Mouse (Mus musculus) MEL (cell line): ENCODE results near the gene Thsd4. TPM values are rescaled to one million over a fixed set of nuclear protein-coding genes. Genes with fewer than 3 reads are reported as not detected.

Source experiments
- DNase-seq: peaks from one replicate; pipeline ENCODE4 v3.0.0; 2011; ENCODE audit warnings: low read depth, low spot score
- H3K27ac ChIP-seq: 2 replicates; pipeline ENCODE4 v1.5.1; 2012; ENCODE audit warnings: low read depth, mild to moderate bottlenecking, control low read depth, low read length, moderate library complexity; ENCODE audit not compliant: control insufficient read depth
- H3K27me3 ChIP-seq, 2 experiments: fragments of 150-350 bp in 1 of 2; sonication (generic) in 1 of 2; 2 replicates each; pipeline ENCODE4 v1.6.1; 2012; ENCODE audit warnings: low read length in 2 of 2, mild to moderate bottlenecking in 2 of 2, improper control_type of control experiment in 1 of 2, moderate library complexity in 1 of 2; ENCODE audit not compliant: insufficient read depth in 2 of 2, control insufficient read depth in 1 of 2
- H3K36me3 ChIP-seq, 2 experiments: 2 replicates each; pipeline ENCODE4 v1.6.1; 2012 to 2014; ENCODE audit warnings: low read length in 2 of 2, improper control_type of control experiment in 1 of 2, inconsistent platforms in 1 of 2, mild to moderate bottlenecking in 1 of 2; ENCODE audit not compliant: insufficient read depth in 2 of 2, control insufficient read depth in 1 of 2
- H3K4me1 ChIP-seq, 2 experiments: fragments of 150-350 bp in 1 of 2; sonication (generic) in 1 of 2; 2 replicates each; pipeline ENCODE4 v1.6.1; 2012; ENCODE audit warnings: low read length in 2 of 2, improper control_type of control experiment in 1 of 2, mild to moderate bottlenecking in 1 of 2; ENCODE audit not compliant: insufficient read depth in 2 of 2, control insufficient read depth in 1 of 2
- H3K4me3 ChIP-seq, 2 experiments: fragments of 150-350 bp in 1 of 2; sonication (generic) in 1 of 2; 2 replicates each; pipeline ENCODE4 v1.5.1; 2012; ENCODE audit warnings: low read depth in 2 of 2, low read length in 2 of 2, mild to moderate bottlenecking in 2 of 2, moderate library complexity in 2 of 2, control low read depth in 1 of 2, improper control_type of control experiment in 1 of 2; ENCODE audit not compliant: control insufficient read depth in 1 of 2, insufficient read depth in 1 of 2
- H3K79me2 ChIP-seq: 2 replicates; pipeline ENCODE4 v1.6.1; 2012; ENCODE audit warnings: mild to moderate bottlenecking, low read length, moderate library complexity; ENCODE audit not compliant: control insufficient read depth, poor library complexity, insufficient read depth
- H3K9ac ChIP-seq: 2 replicates; pipeline ENCODE4 v1.6.1; 2012; ENCODE audit warnings: low read depth, mild to moderate bottlenecking, control low read depth, low read length, moderate library complexity; ENCODE audit not compliant: control insufficient read depth, poor library complexity, severe bottlenecking
- H3K9me3 ChIP-seq: fragments of 150-350 bp; sonication (generic); replicated peaks from 2 replicates; pipeline ENCODE4 v1.6.1; 2012; ENCODE audit warnings: mild to moderate bottlenecking, low read length, improper control_type of control experiment, moderate library complexity; ENCODE audit not compliant: insufficient read depth
- BHLHE40 ChIP-seq: IDR thresholded peaks from 2 replicates; pipeline ENCODE4 v1.6.1; 2012; ENCODE audit warnings: low read depth, mild to moderate bottlenecking, inconsistent platforms, low read length, improper control_type of control experiment, borderline replicate concordance
- CHD2 ChIP-seq: IDR thresholded peaks from 2 replicates; pipeline ENCODE4 v1.6.1; 2011; ENCODE audit warnings: low read length, improper control_type of control experiment
- CTCF ChIP-seq, 3 experiments: IDR thresholded peaks in 2 of 3; conservative IDR thresholded peaks in 1 of 3; 2 replicates each; pipeline ENCODE4 v1.5.1; 2011 to 2012; ENCODE audit warnings: low read length in 3 of 3, low read depth in 2 of 3, mild to moderate bottlenecking in 2 of 3, improper control_type of control experiment in 1 of 3, inconsistent platforms in 1 of 3, mixed read lengths in 1 of 3, moderate library complexity in 1 of 3; ENCODE audit not compliant: control insufficient read depth in 1 of 3, insufficient read depth in 1 of 3, poor library complexity in 1 of 3, severe bottlenecking in 1 of 3
- E2F4 ChIP-seq: IDR thresholded peaks from 2 replicates; pipeline ENCODE4 v1.6.1; 2011; ENCODE audit warnings: low read depth, low read length, improper control_type of control experiment, borderline replicate concordance
- ELF1 ChIP-seq: IDR thresholded peaks from 2 replicates; pipeline ENCODE4 v1.6.1; 2014; ENCODE audit warnings: low read depth, mild to moderate bottlenecking, inconsistent platforms, low read length, improper control_type of control experiment, moderate library complexity
- EP300 ChIP-seq, 2 experiments: IDR thresholded peaks; 2 replicates each; pipeline ENCODE4 v1.6.1; 2011; ENCODE audit warnings: improper control_type of control experiment in 2 of 2, low read length in 2 of 2, low read depth in 1 of 2, mild to moderate bottlenecking in 1 of 2
- ETS1 ChIP-seq: IDR thresholded peaks from 2 replicates; pipeline ENCODE4 v1.6.1; 2012; ENCODE audit warnings: low read depth, mild to moderate bottlenecking, inconsistent platforms, low read length, improper control_type of control experiment, moderate library complexity
- GABPA ChIP-seq: IDR thresholded peaks from 2 replicates; pipeline ENCODE4 v1.6.1; 2012; ENCODE audit warnings: low read depth, mild to moderate bottlenecking, inconsistent platforms, low read length, improper control_type of control experiment, moderate library complexity
- GATA1 ChIP-seq: IDR thresholded peaks from 2 replicates; pipeline ENCODE4 v1.6.1; 2011; ENCODE audit warnings: low read depth, low read length, improper control_type of control experiment
- HCFC1 ChIP-seq: IDR thresholded peaks from 2 replicates; pipeline ENCODE4 v1.6.1; 2012; ENCODE audit warnings: low read depth, mild to moderate bottlenecking, inconsistent platforms, low read length, improper control_type of control experiment, moderate library complexity
- JUND ChIP-seq: IDR thresholded peaks from 2 replicates; pipeline ENCODE4 v1.6.1; 2011; ENCODE audit warnings: low read depth, mild to moderate bottlenecking, improper control_type of control experiment, low read length
- MAFK ChIP-seq: IDR thresholded peaks from 2 replicates; pipeline ENCODE4 v1.6.1; 2011; ENCODE audit warnings: low read depth, mild to moderate bottlenecking, low read length, improper control_type of control experiment, borderline replicate concordance
- MAX ChIP-seq: IDR thresholded peaks from 2 replicates; pipeline ENCODE4 v1.6.1; 2011; ENCODE audit warnings: low read length, improper control_type of control experiment
- MAZ ChIP-seq: IDR thresholded peaks from 2 replicates; pipeline ENCODE4 v1.6.1; 2012; ENCODE audit warnings: low read depth, mild to moderate bottlenecking, inconsistent platforms, low read length, improper control_type of control experiment
- MEF2A ChIP-seq: IDR thresholded peaks from 2 replicates; pipeline ENCODE4 v1.6.1; 2014; ENCODE audit warnings: low read depth, mild to moderate bottlenecking, inconsistent platforms, low read length, improper control_type of control experiment; ENCODE audit not compliant: poor library complexity, insufficient replicate concordance, severe bottlenecking; ENCODE audit errors: extremely low read depth
- MYB ChIP-seq: IDR thresholded peaks from 2 replicates; pipeline ENCODE4 v1.6.1; 2011; ENCODE audit warnings: mild to moderate bottlenecking, low read depth, low read length, improper control_type of control experiment
- MYC ChIP-seq: IDR thresholded peaks from 2 replicates; pipeline ENCODE4 v1.6.1; 2011; ENCODE audit warnings: low read depth, mild to moderate bottlenecking, low read length, improper control_type of control experiment, moderate library complexity
- NELFE ChIP-seq: IDR thresholded peaks from 2 replicates; pipeline ENCODE4 v1.6.1; 2011; ENCODE audit warnings: low read depth, low read length, improper control_type of control experiment
- NRF1 ChIP-seq: IDR thresholded peaks from 2 replicates; pipeline ENCODE4 v1.6.1; 2014; ENCODE audit warnings: low read depth, mild to moderate bottlenecking, inconsistent platforms, low read length, improper control_type of control experiment, moderate library complexity; ENCODE audit not compliant: poor library complexity, insufficient read depth, severe bottlenecking
- POLR2A ChIP-seq, 2 experiments: IDR thresholded peaks; 2 replicates each; pipeline ENCODE4 v1.6.1; 2011 to 2012; ENCODE audit warnings: low read length in 2 of 2, mild to moderate bottlenecking in 2 of 2, control low read depth in 1 of 2, improper control_type of control experiment in 1 of 2, low read depth in 1 of 2, moderate library complexity in 1 of 2; ENCODE audit not compliant: control insufficient read depth in 1 of 2, insufficient read depth in 1 of 2, poor library complexity in 1 of 2
- POLR2AphosphoS2 ChIP-seq: IDR thresholded peaks from 2 replicates; pipeline ENCODE4 v1.6.1; 2011; ENCODE audit warnings: low read length, improper control_type of control experiment
- POLR2AphosphoS5 ChIP-seq: IDR thresholded peaks from 2 replicates; pipeline ENCODE4 v1.6.1; 2012; ENCODE audit warnings: low read depth, borderline replicate concordance, mild to moderate bottlenecking, inconsistent platforms, low read length, moderate library complexity, mixed read lengths
- RAD21 ChIP-seq: IDR thresholded peaks from 2 replicates; pipeline ENCODE4 v1.6.1; 2011; ENCODE audit warnings: mild to moderate bottlenecking, low read depth, low read length, improper control_type of control experiment
- RCOR1 ChIP-seq: IDR thresholded peaks from 2 replicates; pipeline ENCODE4 v1.6.1; 2012; ENCODE audit warnings: low read depth, mild to moderate bottlenecking, inconsistent platforms, low read length, improper control_type of control experiment
- SIN3A ChIP-seq: IDR thresholded peaks from 2 replicates; pipeline ENCODE4 v1.6.1; 2012; ENCODE audit warnings: low read length, improper control_type of control experiment, inconsistent platforms
- SMC3 ChIP-seq: IDR thresholded peaks from 2 replicates; pipeline ENCODE4 v1.6.1; 2011; ENCODE audit warnings: low read depth, low read length, improper control_type of control experiment
- TAL1 ChIP-seq: IDR thresholded peaks from 2 replicates; pipeline ENCODE4 v1.6.1; 2012; ENCODE audit warnings: mild to moderate bottlenecking, inconsistent platforms, low read length, moderate library complexity, mixed read lengths
- TBP ChIP-seq: IDR thresholded peaks from 2 replicates; pipeline ENCODE4 v1.8.0; 2011; ENCODE audit warnings: low read depth, low read length, improper control_type of control experiment
- TCF12 ChIP-seq: IDR thresholded peaks from 2 replicates; pipeline ENCODE4 v1.6.1; 2014; ENCODE audit warnings: low read depth, mild to moderate bottlenecking, inconsistent platforms, low read length, improper control_type of control experiment, moderate library complexity
- UBTF ChIP-seq: IDR thresholded peaks from 2 replicates; pipeline ENCODE4 v1.6.1; 2012; ENCODE audit warnings: low read depth, mild to moderate bottlenecking, inconsistent platforms, low read length, improper control_type of control experiment, moderate library complexity, borderline replicate concordance; ENCODE audit not compliant: insufficient read depth
- USF1 ChIP-seq: IDR thresholded peaks from 2 replicates; pipeline ENCODE4 v1.6.1; 2014; ENCODE audit warnings: low read depth, mild to moderate bottlenecking, inconsistent platforms, low read length, improper control_type of control experiment, moderate library complexity
- USF2 ChIP-seq, 2 experiments: IDR thresholded peaks; 2 replicates each; pipeline ENCODE4 v1.6.1; 2011 to 2012; ENCODE audit warnings: improper control_type of control experiment in 2 of 2, low read length in 2 of 2, borderline replicate concordance in 1 of 2, inconsistent platforms in 1 of 2, low read depth in 1 of 2, mild to moderate bottlenecking in 1 of 2; ENCODE audit not compliant: insufficient read depth in 1 of 2
- ZC3H11A ChIP-seq: IDR thresholded peaks from 2 replicates; pipeline ENCODE4 v1.6.1; 2012; ENCODE audit warnings: low read depth, mild to moderate bottlenecking, inconsistent platforms, low read length, improper control_type of control experiment
- ZKSCAN1 ChIP-seq: IDR thresholded peaks from 2 replicates; pipeline ENCODE4 v1.6.1; 2012; ENCODE audit warnings: low read depth, mild to moderate bottlenecking, inconsistent platforms, low read length, improper control_type of control experiment, moderate library complexity
- ZMIZ1 ChIP-seq: IDR thresholded peaks from 2 replicates; pipeline ENCODE4 v1.6.1; 2012; ENCODE audit warnings: low read depth, mild to moderate bottlenecking, inconsistent platforms, low read length, improper control_type of control experiment, moderate library complexity
- ZNF384 ChIP-seq: IDR thresholded peaks from 2 replicates; pipeline ENCODE4 v1.6.1; 2012; ENCODE audit warnings: low read depth, mild to moderate bottlenecking, inconsistent platforms, low read length, improper control_type of control experiment
- polyA plus RNA-seq, 2 experiments: library from polyadenylated mRNA; stranded (reverse) in 1 of 2; unstranded in 1 of 2; fragments of >175 nt in 1 of 2; fragments of >200 nt in 1 of 2; gene quantifications; 2 replicates each; pipeline versions ENCODE4 v1.2.1 to v1.2.4; 2012; ENCODE audit warnings: low replicate concordance in 2 of 2, low read depth in 1 of 2; ENCODE audit not compliant: insufficient read length in 2 of 2, insufficient read depth in 1 of 2, missing spikeins in 1 of 2
- total RNA-seq: library from RNA; depleted of rRNA; stranded (reverse); fragments of 300-350 nt; gene quantifications from 2 replicates; pipeline ENCODE4 v1.2.3, GENCODE M21; 2012

The Thsd4 gene
- total and polyA plus RNA-seq, 3 experiments = 0.08 TPM; not detected in 1

DNA sequence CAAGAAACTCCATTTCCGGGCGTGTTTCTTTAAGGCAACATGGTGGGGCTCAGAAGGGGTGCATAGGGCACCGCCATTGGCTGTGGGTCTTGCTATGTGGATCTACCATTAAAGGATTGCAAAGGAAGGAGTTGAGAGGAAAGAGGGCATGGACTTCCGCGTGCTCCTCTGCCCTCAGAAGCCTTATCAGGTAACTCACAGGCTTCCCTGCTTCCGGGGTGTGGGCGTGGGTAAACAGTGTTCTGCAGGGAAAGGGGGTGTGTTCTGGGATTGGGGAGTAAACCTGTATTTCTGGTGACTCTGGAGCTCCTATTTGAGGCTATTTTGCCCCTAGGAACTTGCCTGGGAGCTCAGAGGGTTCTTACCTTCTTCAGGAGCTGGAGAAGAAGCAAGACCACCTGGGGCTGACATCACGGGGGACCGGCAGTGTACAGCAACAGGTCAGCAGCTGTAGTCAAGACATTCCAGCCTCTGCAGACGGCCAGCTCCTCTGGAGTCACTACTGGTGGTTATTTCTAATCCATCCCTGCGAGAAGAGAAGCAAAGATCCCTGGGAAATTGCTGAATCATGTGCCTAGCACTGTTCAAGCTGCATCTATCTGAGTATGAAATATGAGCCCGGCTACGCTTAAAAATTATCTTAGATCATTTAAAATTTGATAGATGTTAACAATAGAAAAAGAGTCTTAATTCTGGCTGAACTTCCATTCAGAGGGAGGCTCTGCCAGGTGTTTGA is 23.7 kb upstream of the Thsd4 start:
- peak overlapping the region; percentile 78 for H3K27ac ChIP-seq
- H3K4me1 ChIP-seq = peaks cover 3 to 25% of the 10 kb centered on the region in 2 experiments
- peak overlapping the region; percentile 25 to 27; a peak in 3 of 4 replicates for H3K4me3 ChIP-seq
- no peaks in the 10 kb centered on the region for H3K9me3 ChIP-seq
- H3K36me3 ChIP-seq = peaks cover 0 to 17% of the 10 kb centered on the region in 2 experiments; a peak in 2 of 4 replicates
- peak; percentile 88 for DNase-seq
- no peaks in the 10 kb centered on the region for H3K27me3 ChIP-seq
- H3K79me2 ChIP-seq = no peaks in the 10 kb centered on the region
- peak overlapping the region; percentile 24 for H3K9ac ChIP-seq
- TF ChIP-seq MAFK = no peak
- peak; percentile 32; the same call in 1 of the 2 replicates for TF ChIP-seq NELFE
- peak; percentile 90 for TF ChIP-seq GATA1
- TF ChIP-seq BHLHE40 = 0 out of 2 replicates have a peak, but pooled peaks have one; percentile 29
- no peak for TF ChIP-seq GABPA
- TF ChIP-seq USF1 = no peak
- TF ChIP-seq ZNF384 = no peak
- TF ChIP-seq E2F4 = no peak
- no peak for TF ChIP-seq USF2 (IDR thresholded peaks at IDR 0.05; ENCODE audit: borderline replicate concordance in 1 of 2, insufficient read depth in 1 of 2, low read depth in 1 of 2, low read length in 2 of 2)
- TF ChIP-seq ZC3H11A = no peak
- TF ChIP-seq SIN3A = peak; percentile 83
- TF ChIP-seq MEF2A = no peak
- TF ChIP-seq ETS1 = peak; percentile 77
- no peak; the same call in 1 of the 2 replicates for TF ChIP-seq HCFC1
- peak; percentile 63 for TF ChIP-seq MAX
- TF ChIP-seq JUND = no peak
- TF ChIP-seq ZMIZ1 = no peak
- peak; percentile 94 for TF ChIP-seq TCF12
- TF ChIP-seq MAZ = no peak
- TF ChIP-seq UBTF = no peak
- TF ChIP-seq RCOR1 = peak; percentile 79
- no peak for TF ChIP-seq CHD2
- no peak for TF ChIP-seq NRF1
- TF ChIP-seq TBP = no peak
- no peak for TF ChIP-seq ZKSCAN1
- no peak for TF ChIP-seq RAD21
- TF ChIP-seq MYB = no peak
- no peak for TF ChIP-seq POLR2A (IDR thresholded peaks at IDR 0.05; ENCODE audit: control insufficient read depth in 1 of 2, insufficient read depth in 1 of 2, low read depth in 1 of 2, low read length in 2 of 2, poor library complexity in 1 of 2)
- TF ChIP-seq MYC = peak; percentile 80; the same call in 1 of the 2 replicates
- peak; percentile 90 for TF ChIP-seq ELF1
- no peak for TF ChIP-seq POLR2AphosphoS5
- no peak for TF ChIP-seq POLR2AphosphoS2
- no peak for TF ChIP-seq CTCF (IDR thresholded peaks at IDR 0.05 in 2 of 3, conservative IDR thresholded peaks at IDR 0.05 in 1 of 3; ENCODE audit: control insufficient read depth in 1 of 3, insufficient read depth in 1 of 3, low read depth in 2 of 3, low read length in 3 of 3, poor library complexity in 1 of 3, severe bottlenecking in 1 of 3)
- TF ChIP-seq TAL1 = peak; percentile 97
- peak; percentile 90 to 92 for TF ChIP-seq EP300 (IDR thresholded peaks at IDR 0.05; ENCODE audit: low read depth in 1 of 2, low read length in 2 of 2)
- no peak for TF ChIP-seq SMC3
